Mouse (Mus musculus) limb, embryonic 10.5 days (tissue): ENCODE results near the gene Ankrd23. TPM values are rescaled to one million over a fixed set of nuclear protein-coding genes. Genes with fewer than 3 reads are reported as not detected.
"Not testable (repeated sequence)": the region's sequence is repeated elsewhere in the genome, so short reads cannot be mapped to it uniquely, and the experiment has no call there.

ENCODE experiments used
- DNase-seq: peaks from one replicate; pipeline ENCODE4 v3.0.0-alpha.2; 2017; ENCODE audit warnings: low spot score
- H3K27ac ChIP-seq: fragments of 300-500 bp; sonication (generic); 2 replicates; pipeline ENCODE4 v1.5.1; 2016; ENCODE audit warnings: mild to moderate bottlenecking
- H3K27me3 ChIP-seq: fragments of 300-500 bp; sonication (generic); 2 replicates; pipeline ENCODE4 v1.6.1; 2016; ENCODE audit warnings: low read depth, mild to moderate bottlenecking; ENCODE audit not compliant: poor library complexity, severe bottlenecking
- H3K36me3 ChIP-seq: fragments of 300-500 bp; sonication (generic); 2 replicates; pipeline ENCODE4 v1.6.1; 2016; ENCODE audit warnings: mild to moderate bottlenecking, moderate library complexity
- H3K4me1 ChIP-seq: fragments of 300-500 bp; sonication (generic); 2 replicates; pipeline ENCODE4 v1.6.1; 2016
- H3K4me3 ChIP-seq: fragments of 300-500 bp; sonication (generic); 2 replicates; pipeline ENCODE4 v1.5.1; 2016; ENCODE audit warnings: mild to moderate bottlenecking, moderate library complexity
- H3K9me3 ChIP-seq: fragments of 300-500 bp; sonication (generic); replicated peaks from 2 replicates; pipeline ENCODE4 v1.6.1; 2016; ENCODE audit warnings: mild to moderate bottlenecking
- WGBS: fragments of 180-500 bp; shearing (Covaris S2); methylation state at CpG from one replicate; pipeline ENCODE4 v1.1.7; 2016; 5-methylcytosine and 5-hydroxymethylcytosine counted together
- polyA plus RNA-seq: library from polyadenylated mRNA; unstranded; fragments of >200 nt; fragmentation: Nextera tagmentation; extraction: Ambion mirVana; gene quantifications from 2 replicates; pipeline ENCODE4 v1.2.1, GENCODE M21; 2016

The Ankrd23 gene
- polyA plus RNA-seq, result 14.3 and 16.8 TPM in 2 replicates

- H3K27ac ChIP-seq, H3K4me1 ChIP-seq, H3K27me3 ChIP-seq, DNase-seq, H3K4me3 ChIP-seq, H3K9me3 ChIP-seq: not testable (repeated sequence)
- H3K36me3 ChIP-seq, result peaks cover 39% of the 10 kb centered on the region
- 95% methylated on average over 9 of the region's 9 CpGs for WGBS
Measured at GRCm38 (mm10) chr1:36536783-36537182, at the start of gene Ankrd23. Gene Ankrd23 (minus strand): TSS chr1:36536883.

GRCm38 (mm10) chr1:36586288-36586687 is 49.6 kb upstream of the Ankrd23 start:
- H3K9me3 ChIP-seq, result no peaks in the 10 kb centered on the region
- 16% methylated on average over 4 of the region's 4 CpGs for WGBS
- peaks cover 94% of the 10 kb centered on the region for H3K4me1 ChIP-seq
- H3K27ac ChIP-seq, result peak overlapping the region; percentile 92
- DNase-seq, result peak; percentile 61
- H3K27me3 ChIP-seq, result no peaks in the 10 kb centered on the region
- peak overlapping the region; percentile 14; the same call in 1 of the 2 replicates for H3K4me3 ChIP-seq
- no peaks in the 10 kb centered on the region for H3K36me3 ChIP-seq

GRCm38 (mm10) chr1:36583408-36584116 is 46.9 kb upstream of the Ankrd23 start:
- Histone ChIP-seq H3K4me1 (peaks cover 90% of the 10 kb centered on the region), H3K9me3 (no peaks in the 10 kb centered on the region), H3K27me3 (no peaks in the 10 kb centered on the region), H3K36me3 (no peaks in the 10 kb centered on the region), H3K27ac (peak overlapping the region; percentile 77), H3K4me3 (no peak overlapping the region)
- no peak for DNase-seq
- WGBS, result 80% methylated on average over 8 of the region's 8 CpGs

GRCm38 (mm10) chr1:36582211-36582610 is 45.5 kb upstream of the Ankrd23 start:
- DNase-seq, result no peak
- no peak overlapping the region for H3K4me3 ChIP-seq
- H3K27me3 ChIP-seq, result no peaks in the 10 kb centered on the region
- H3K4me1 ChIP-seq, result peaks cover 90% of the 10 kb centered on the region
- H3K9me3 ChIP-seq, result no peaks in the 10 kb centered on the region
- no peaks in the 10 kb centered on the region for H3K36me3 ChIP-seq
- WGBS, result 84% methylated on average over 8 of the region's 8 CpGs
- H3K27ac ChIP-seq, result peak overlapping the region; percentile 89

- 0 out of 2 replicates have a peak overlapping the region, but pooled peaks have one; percentile 40 for H3K4me3 ChIP-seq
- DNase-seq, result no peak
- WGBS, result 81% methylated on average over 5 of the region's 5 CpGs
Measured at GRCm38 (mm10) chr1:36581260-36581659, 44.6 kb upstream of the Ankrd23 start.

GRCm38 (mm10) chr1:36580384-36581207 is 43.9 kb upstream of the Ankrd23 start:
- H3K27me3 ChIP-seq, result no peaks in the 10 kb centered on the region
- WGBS, result 1% methylated on average over 17 of the region's 17 CpGs
- H3K4me1 ChIP-seq, result peaks cover 90% of the 10 kb centered on the region

More at GRCm38 (mm10) chr1:36581260-36581659, 44.6 kb upstream of the Ankrd23 start:
- Histone ChIP-seq H3K9me3 (no peaks in the 10 kb centered on the region), H3K27me3 (no peaks in the 10 kb centered on the region), H3K4me1 (peaks cover 90% of the 10 kb centered on the region), H3K36me3 (no peaks in the 10 kb centered on the region), H3K27ac (peak overlapping the region; percentile 89)

GRCm38 (mm10) chr1:36579974-36580383 is 43.3 kb upstream of the Ankrd23 start:
- no peaks in the 10 kb centered on the region for H3K27me3 ChIP-seq
- peak overlapping the region; percentile 89 for H3K27ac ChIP-seq
- no peaks in the 10 kb centered on the region for H3K36me3 ChIP-seq
- H3K4me1 ChIP-seq, result peaks cover 90% of the 10 kb centered on the region
- no peak for DNase-seq
- WGBS, result 44% methylated on average over 6 of the region's 6 CpGs
- no peaks in the 10 kb centered on the region for H3K9me3 ChIP-seq
- H3K4me3 ChIP-seq, result peak overlapping the region; percentile 40

More at GRCm38 (mm10) chr1:36580384-36581207, 43.9 kb upstream of the Ankrd23 start:
- Histone ChIP-seq H3K9me3 (no peaks in the 10 kb centered on the region), H3K27ac (peak overlapping the region; percentile 89), H3K36me3 (no peaks in the 10 kb centered on the region), H3K4me3 (peak overlapping the region; percentile 40)
- DNase-seq, result peak; percentile 70

- peak overlapping the region; percentile 77 for H3K27ac ChIP-seq
Measured at GRCm38 (mm10) chr1:36576991-36577675, 40.5 kb upstream of the Ankrd23 start.

GRCm38 (mm10) chr1:36575347-36575746 is 38.7 kb upstream of the Ankrd23 start:
- no peak overlapping the region for H3K4me3 ChIP-seq
- no peaks in the 10 kb centered on the region for H3K9me3 ChIP-seq
- H3K27ac ChIP-seq, result peak overlapping the region; percentile 77
- DNase-seq, result no peak
- no peaks in the 10 kb centered on the region for H3K36me3 ChIP-seq
- H3K27me3 ChIP-seq, result no peaks in the 10 kb centered on the region
- H3K4me1 ChIP-seq, result peaks cover 90% of the 10 kb centered on the region
- 58% methylated on average over 6 of the region's 6 CpGs for WGBS

More at GRCm38 (mm10) chr1:36576991-36577675, 40.5 kb upstream of the Ankrd23 start:
- Histone ChIP-seq H3K9me3 (no peaks in the 10 kb centered on the region), H3K36me3 (no peaks in the 10 kb centered on the region), H3K27me3 (no peaks in the 10 kb centered on the region), H3K4me3 (no peak overlapping the region), H3K4me1 (peaks cover 95% of the 10 kb centered on the region)
- no peak for DNase-seq
- 52% methylated on average over 6 of the region's 6 CpGs for WGBS

GRCm38 (mm10) chr1:36574196-36574955 is 37.7 kb upstream of the Ankrd23 start:
- no peaks in the 10 kb centered on the region for H3K9me3 ChIP-seq
- H3K4me1 ChIP-seq, result peaks cover 90% of the 10 kb centered on the region
- no peaks in the 10 kb centered on the region for H3K27me3 ChIP-seq
- peak overlapping the region; percentile 8 for H3K27ac ChIP-seq
- WGBS, result 80% methylated on average over 5 of the region's 5 CpGs
- no peak overlapping the region for H3K4me3 ChIP-seq
- DNase-seq, result no peak
- H3K36me3 ChIP-seq, result no peaks in the 10 kb centered on the region

- Histone ChIP-seq H3K4me3 (no peak overlapping the region), H3K4me1 (peaks cover 94% of the 10 kb centered on the region), H3K27ac (0 out of 2 replicates have a peak overlapping the region, but pooled peaks have one; percentile 8), H3K27me3 (no peaks in the 10 kb centered on the region), H3K36me3 (no peaks in the 10 kb centered on the region), H3K9me3 (no peaks in the 10 kb centered on the region)
- WGBS, result 83% methylated on average over 8 of the region's 8 CpGs
- DNase-seq, result no peak
Measured at GRCm38 (mm10) chr1:36573524-36573923, 36.8 kb upstream of the Ankrd23 start.

GRCm38 (mm10) chr1:36572709-36573108 is 36.0 kb upstream of the Ankrd23 start:
- peaks cover 94% of the 10 kb centered on the region for H3K4me1 ChIP-seq
- WGBS, result 63% methylated on average over 1 of the region's 1 CpGs
- H3K27me3 ChIP-seq, result no peaks in the 10 kb centered on the region
- no peaks in the 10 kb centered on the region for H3K9me3 ChIP-seq
- H3K36me3 ChIP-seq, result no peaks in the 10 kb centered on the region
- no peak for DNase-seq
- H3K4me3 ChIP-seq, result no peak overlapping the region
- H3K27ac ChIP-seq, result peak overlapping the region; percentile 8
